Mouse (Mus musculus) CH12.LX (cell line): Measurements from ENCODE around the gene Fn1. TPM values are rescaled to one million over a fixed set of nuclear protein-coding genes. Genes with fewer than 3 reads are reported as not detected.
A peak's percentile ranks its signal among the peaks of the same experiment; 100 is the strongest.

ENCODE experiments used
- DNase-seq: peaks from one replicate; pipeline ENCODE4 v3.0.0-alpha.2; 2013; ENCODE audit errors: extremely low read depth
- H3K27ac ChIP-seq: 2 replicates; pipeline ENCODE4 v1.5.1; 2012; ENCODE audit warnings: low read depth, mild to moderate bottlenecking, control low read depth, moderate library complexity; ENCODE audit not compliant: insufficient read depth
- H3K27me3 ChIP-seq: replicated peaks from 2 replicates; pipeline ENCODE3; 2012; ENCODE audit warnings: inconsistent platforms
- H3K36me3 ChIP-seq, 2 experiments: replicated peaks in 1 of 2; 2 replicates each; pipeline versions ENCODE3 to v1.6.1; 2012; ENCODE audit warnings: inconsistent platforms in 1 of 2, low read length in 1 of 2, mild to moderate bottlenecking in 1 of 2, mixed read lengths in 1 of 2, moderate library complexity in 1 of 2; ENCODE audit not compliant: control insufficient read depth in 1 of 2, insufficient read depth in 1 of 2
- H3K4me1 ChIP-seq, 2 experiments: 2 replicates each; pipeline ENCODE4 v1.6.1; 2012; ENCODE audit warnings: inconsistent platforms in 1 of 2, moderate library complexity in 1 of 2; ENCODE audit not compliant: insufficient read depth in 2 of 2, control insufficient read depth in 1 of 2
- H3K4me2 ChIP-seq: 2 replicates; pipeline ENCODE4 v1.6.1; 2012; ENCODE audit warnings: low read depth, mild to moderate bottlenecking, control low read depth; ENCODE audit not compliant: poor library complexity, insufficient read depth, severe bottlenecking
- H3K4me3 ChIP-seq, 3 experiments: fragments of 150-350 bp in 1 of 3; sonication (generic) in 1 of 3; replicated peaks in 1 of 3; 2 replicates each; pipeline versions ENCODE3 to v1.5.1; 2011 to 2012; ENCODE audit warnings: low read depth in 2 of 3, low read length in 2 of 3, mild to moderate bottlenecking in 2 of 3, moderate library complexity in 2 of 3, control low read depth in 1 of 3, improper control_type of control experiment in 1 of 3, inconsistent platforms in 1 of 3, mixed read lengths in 1 of 3; ENCODE audit not compliant: poor library complexity in 1 of 3
- H3K79me2 ChIP-seq: replicated peaks from 2 replicates; pipeline ENCODE4 v1.6.1; 2012; ENCODE audit warnings: mild to moderate bottlenecking, moderate library complexity; ENCODE audit not compliant: control insufficient read depth, poor library complexity, insufficient read depth, severe bottlenecking; ENCODE audit errors: extremely low read depth
- H3K9ac ChIP-seq: 2 replicates; pipeline ENCODE4 v1.6.1; 2012; ENCODE audit warnings: low read depth, mild to moderate bottlenecking, control low read depth, moderate library complexity; ENCODE audit not compliant: insufficient read depth
- H3K9me3 ChIP-seq: replicated peaks from 2 replicates; pipeline ENCODE3; 2012; ENCODE audit warnings: low read length, inconsistent platforms, mixed read lengths
- CHD1 ChIP-seq: IDR thresholded peaks from 2 replicates; pipeline ENCODE4 v1.6.1; 2012; ENCODE audit warnings: low read depth, low read length, improper control_type of control experiment, inconsistent platforms
- CHD2 ChIP-seq: IDR thresholded peaks from 2 replicates; pipeline ENCODE4 v1.6.1; 2011; ENCODE audit warnings: low read length, improper control_type of control experiment
- CTCF ChIP-seq, 2 experiments: IDR thresholded peaks in 1 of 2; conservative IDR thresholded peaks in 1 of 2; 2 replicates each; pipeline ENCODE4 v1.5.1; 2011 to 2012; ENCODE audit warnings: low read depth in 2 of 2, low read length in 2 of 2, improper control_type of control experiment in 1 of 2, inconsistent platforms in 1 of 2, mild to moderate bottlenecking in 1 of 2, moderate library complexity in 1 of 2
- E2F4 ChIP-seq: IDR thresholded peaks from 2 replicates; pipeline ENCODE4 v1.6.1; 2011; ENCODE audit warnings: low read depth, low read length, improper control_type of control experiment; ENCODE audit not compliant: insufficient replicate concordance
- ELF1 ChIP-seq: IDR thresholded peaks from 2 replicates; pipeline ENCODE4 v1.6.1; 2014; ENCODE audit warnings: low read depth, mild to moderate bottlenecking, inconsistent platforms, low read length, improper control_type of control experiment
- ETS1 ChIP-seq: conservative IDR thresholded peaks from 2 replicates; pipeline ENCODE4 v1.6.1; 2012; ENCODE audit warnings: low read depth, mild to moderate bottlenecking, inconsistent platforms, low read length, improper control_type of control experiment, moderate library complexity
- GABPA ChIP-seq: IDR thresholded peaks from 2 replicates; pipeline ENCODE4 v1.6.1; 2012; ENCODE audit warnings: low read depth, low read length, improper control_type of control experiment, inconsistent platforms; ENCODE audit not compliant: insufficient replicate concordance
- HCFC1 ChIP-seq: IDR thresholded peaks from 2 replicates; pipeline ENCODE4 v1.6.1; 2012; ENCODE audit warnings: low read depth, mild to moderate bottlenecking, inconsistent platforms, low read length, improper control_type of control experiment
- JUND ChIP-seq: conservative IDR thresholded peaks from 2 replicates; pipeline ENCODE4 v1.6.1; 2011; ENCODE audit warnings: low read depth, low read length, improper control_type of control experiment
- KAT2A ChIP-seq: IDR thresholded peaks from 2 replicates; pipeline ENCODE4 v1.6.1; 2012; ENCODE audit warnings: low read length, improper control_type of control experiment, inconsistent platforms; ENCODE audit not compliant: insufficient replicate concordance
- MAX ChIP-seq: IDR thresholded peaks from 2 replicates; pipeline ENCODE4 v1.6.1; 2011; ENCODE audit warnings: low read length, improper control_type of control experiment
- MEF2A ChIP-seq: IDR thresholded peaks from 2 replicates; pipeline ENCODE4 v1.6.1; 2014; ENCODE audit warnings: low read depth, mild to moderate bottlenecking, inconsistent platforms, low read length, improper control_type of control experiment, borderline replicate concordance
- MXI1 ChIP-seq: IDR thresholded peaks from 2 replicates; pipeline ENCODE4 v1.6.1; 2011; ENCODE audit warnings: mild to moderate bottlenecking, low read depth, low read length, improper control_type of control experiment
- MYC ChIP-seq: IDR thresholded peaks from 2 replicates; pipeline ENCODE4 v1.6.1; 2011; ENCODE audit warnings: low read depth, mild to moderate bottlenecking, improper control_type of control experiment, low read length
- NELFE ChIP-seq: IDR thresholded peaks from 2 replicates; pipeline ENCODE4 v1.6.1; 2011; ENCODE audit warnings: low read depth, low read length, improper control_type of control experiment
- NRF1 ChIP-seq: IDR thresholded peaks from 2 replicates; pipeline ENCODE4 v1.6.1; 2014; ENCODE audit warnings: low read depth, mild to moderate bottlenecking, inconsistent platforms, low read length, improper control_type of control experiment, moderate library complexity
- PAX5 ChIP-seq: IDR thresholded peaks from 2 replicates; pipeline ENCODE4 v1.6.1; 2012; ENCODE audit warnings: low read length, inconsistent platforms, mixed read lengths
- SIN3A ChIP-seq: IDR thresholded peaks from 2 replicates; pipeline ENCODE4 v1.6.1; 2012; ENCODE audit warnings: low read length, improper control_type of control experiment, inconsistent platforms
- TCF12 ChIP-seq: IDR thresholded peaks from 2 replicates; pipeline ENCODE4 v1.6.1; 2014; ENCODE audit warnings: low read depth, mild to moderate bottlenecking, inconsistent platforms, low read length, improper control_type of control experiment
- USF2 ChIP-seq: conservative IDR thresholded peaks from 2 replicates; pipeline ENCODE4 v1.6.1; 2011; ENCODE audit warnings: low read depth, low read length, improper control_type of control experiment
- ZC3H11A ChIP-seq: IDR thresholded peaks from 2 replicates; pipeline ENCODE4 v1.6.1; 2012; ENCODE audit warnings: low read depth, mild to moderate bottlenecking, inconsistent platforms, low read length, improper control_type of control experiment
- ZKSCAN1 ChIP-seq: IDR thresholded peaks from 2 replicates; pipeline ENCODE4 v1.6.1; 2012; ENCODE audit warnings: low read depth, inconsistent platforms, low read length, improper control_type of control experiment, borderline replicate concordance
- ZMIZ1 ChIP-seq: IDR thresholded peaks from 2 replicates; pipeline ENCODE4 v1.6.1; 2012; ENCODE audit warnings: low read depth, mild to moderate bottlenecking, inconsistent platforms, low read length, improper control_type of control experiment
- dilution Hi-C: fragments of 300-500 bp; cut with MboI; formaldehyde crosslinking; loops from 2 replicates; pipeline ENCODE4 v1.14.3; 2020; ENCODE audit warnings: low sequenced_read_pairs; ENCODE audit not compliant: extremely low pct_unique_long_range_greater_than_20kb, extremely low pct_ligation_motif_present
- in situ Hi-C: fragments of 300-500 bp; cut with MboI; formaldehyde crosslinking; loops from 3 replicates; pipeline ENCODE4 v1.14.3; 2019; ENCODE audit warnings: low sequenced_read_pairs, low pct_ligation_motif_present, low pct_unique_long_range_greater_than_20kb, mixed read lengths
- polyA plus RNA-seq: library from polyadenylated mRNA; unstranded; fragments of >175 nt; gene quantifications from 2 replicates; pipeline ENCODE4 v1.2.1, GENCODE M21; 2012; ENCODE audit warnings: low read depth; ENCODE audit not compliant: insufficient read length
- total RNA-seq, 2 experiments: library from RNA; depleted of rRNA; stranded (reverse); fragments of 300-350 nt in 1 of 2; fragments of >200 nt in 1 of 2; gene quantifications; 2 replicates each; pipeline ENCODE4 v1.2.3; 2012 to 2014

Gene Fn1
- total and polyA plus RNA-seq, 3 experiments, result 0.17 to 0.20 TPM; not detected in 1

GRCm38 (mm10) chr1:71691472-71692277 lies 38.7 kb upstream of the Fn1 start:
- no peaks in the 10 kb centered on the region for H3K79me2 ChIP-seq
- no peak overlapping the region for H3K9ac ChIP-seq
- H3K27me3 ChIP-seq, result no peaks in the 10 kb centered on the region
- H3K9me3 ChIP-seq, result no peaks in the 10 kb centered on the region
- no peaks in the 10 kb centered on the region for H3K36me3 ChIP-seq
- in situ Hi-C loops, result no loop called here
- peak; percentile 17 for DNase-seq
- no peak overlapping the region for H3K27ac ChIP-seq
- TF ChIP-seq MEF2A (no peak), GABPA (no peak), CTCF (conservative IDR thresholded peaks at IDR 0.05 in 1 of 2, IDR thresholded peaks at IDR 0.05 in 1 of 2; ENCODE audit: low read depth in 2 of 2, low read length in 2 of 2) (no peak), CHD1 (no peak), SIN3A (no peak), HCFC1 (no peak), ZKSCAN1 (no peak), PAX5 (no peak)
- no peak overlapping the region for H3K4me3 ChIP-seq
- H3K4me2 ChIP-seq, result peak overlapping the region; percentile 29
- peaks cover 2 to 5% of the 10 kb centered on the region in 2 experiments; a peak in 1 of 4 replicates for H3K4me1 ChIP-seq
- dilution Hi-C loops, result no loop called here

- Histone ChIP-seq H3K4me1 (peaks cover 2 to 5% of the 10 kb centered on the region in 2 experiments; a peak in 1 of 4 replicates), H3K4me2 (no peak overlapping the region), H3K9me3 (no peaks in the 10 kb centered on the region), H3K27me3 (no peaks in the 10 kb centered on the region), H3K79me2 (no peaks in the 10 kb centered on the region), H3K27ac (no peak overlapping the region), H3K36me3 (no peaks in the 10 kb centered on the region), H3K4me3 (no peak overlapping the region), H3K9ac (no peak overlapping the region)
- TF ChIP-seq GABPA (no peak), USF2 (no peak), MXI1 (no peak)
- no peak for DNase-seq
- in situ Hi-C loops, result no loop called here
- dilution Hi-C loops, result no loop called here
Measured at GRCm38 (mm10) chr1:71688926-71689303, 35.9 kb upstream of the Fn1 start.

DNA sequence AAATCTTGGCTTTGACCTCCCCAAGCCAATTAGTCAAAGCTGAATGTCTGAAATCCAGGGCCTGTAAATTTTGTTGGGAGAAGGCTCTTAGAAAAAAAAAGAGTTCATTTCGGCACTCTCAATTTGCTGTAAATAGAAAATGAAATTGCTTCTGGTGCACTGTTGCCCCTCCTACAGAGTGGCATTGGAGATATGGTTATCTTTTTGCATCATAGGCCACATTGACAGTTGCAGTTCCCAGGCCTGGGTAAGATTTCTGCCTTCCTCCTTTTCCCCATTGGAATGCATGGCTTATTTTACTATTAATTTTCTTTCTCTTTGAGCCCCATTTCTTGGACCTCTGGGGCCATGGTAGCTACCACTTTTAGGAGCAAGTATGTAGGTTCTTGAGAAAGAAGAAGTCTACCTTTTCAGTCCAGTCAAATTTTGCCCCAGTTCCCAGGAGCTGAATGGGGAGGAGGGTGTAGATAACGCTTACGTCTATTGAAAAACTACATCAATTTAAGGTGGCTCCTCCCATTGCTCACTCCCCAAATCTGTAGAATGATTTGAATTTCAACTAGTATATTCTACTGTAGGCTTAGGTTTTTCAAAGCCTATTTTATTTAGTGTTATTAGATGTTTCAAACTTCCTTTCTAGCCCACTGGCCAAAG lies 35.4 kb upstream of the Fn1 start:
- Histone ChIP-seq H3K79me2 (no peaks in the 10 kb centered on the region), H3K27ac (no peak overlapping the region), H3K36me3 (no peaks in the 10 kb centered on the region), H3K4me2 (no peak overlapping the region), H3K4me1 (peaks cover 2 to 5% of the 10 kb centered on the region in 2 experiments; a peak in 1 of 4 replicates), H3K4me3 (no peak overlapping the region), H3K27me3 (no peaks in the 10 kb centered on the region), H3K9me3 (no peaks in the 10 kb centered on the region), H3K9ac (no peak overlapping the region)
- dilution Hi-C loops, result no loop called here
- no peak for TF ChIP-seq MXI1
- no peak for TF ChIP-seq MYC
- no peak for TF ChIP-seq CHD2
- no peak for TF ChIP-seq ZMIZ1
- TF ChIP-seq E2F4, result no peak
- TF ChIP-seq ETS1, result no peak
- TF ChIP-seq CHD1, result no peak
- no peak for TF ChIP-seq HCFC1
- TF ChIP-seq NELFE, result no peak
- no peak for TF ChIP-seq JUND
- no peak for TF ChIP-seq CTCF (conservative IDR thresholded peaks at IDR 0.05 in 1 of 2, IDR thresholded peaks at IDR 0.05 in 1 of 2; ENCODE audit: low read depth in 2 of 2, low read length in 2 of 2)
- TF ChIP-seq ELF1, result no peak
- TF ChIP-seq ZC3H11A, result no peak
- no peak for TF ChIP-seq SIN3A
- TF ChIP-seq KAT2A, result no peak
- no peak for TF ChIP-seq TCF12
- no peak for TF ChIP-seq MAX
- no peak for TF ChIP-seq NRF1
- in situ Hi-C loops, result no loop called here
- DNase-seq, result no peak
